Mouse (Mus musculus): ENCODE measurements around the gene Ptbp1. TPM values are rescaled to one million over a fixed set of nuclear protein-coding genes. Genes with fewer than 3 reads are reported as not detected.

Ptbp1 gene
- polyA plus RNA-seq, 1 experiment from 2014 or later = 485 TPM

- DNase-seq (ENCODE audit: low spot score) = peak; percentile 78
- Histone ChIP-seq H3K27ac (peak overlapping the region; percentile 90), H3K9me3 (replicated peaks) (no peaks in the 10 kb centered on the region), H3K4me1 (peaks cover 34% of the 10 kb centered on the region), H3K27me3 (ENCODE audit: low read depth, poor library complexity, severe bottlenecking) (no peaks in the 10 kb centered on the region), H3K4me3 (peak overlapping the region; percentile 50), H3K36me3 (no peaks in the 10 kb centered on the region)
- WGBS = 1% methylated on average over 24 of the region's 24 CpGs
These were observed 13.3 kb upstream of the Ptbp1 start for GRCm38 (mm10) chr10:79840644-79841551.

- no peaks in the 10 kb centered on the region for H3K9me3 ChIP-seq (replicated peaks)
- H3K27ac ChIP-seq = no peak overlapping the region
- H3K4me3 ChIP-seq = no peak overlapping the region
- no peaks in the 10 kb centered on the region for H3K36me3 ChIP-seq
- 78% methylated on average over 3 of the region's 3 CpGs for WGBS
- peaks cover 34% of the 10 kb centered on the region for H3K4me1 ChIP-seq
- DNase-seq (ENCODE audit: low spot score) = no peak
- no peaks in the 10 kb centered on the region for H3K27me3 ChIP-seq (ENCODE audit: low read depth, poor library complexity, severe bottlenecking)
These were observed 11.9 kb upstream of the Ptbp1 start for GRCm38 (mm10) chr10:79842322-79842721.

- no peak for DNase-seq (ENCODE audit: low spot score)
- 88% methylated on average over 6 of the region's 6 CpGs for whole genome bisulfite sequencing
- no peak overlapping the region for H3K27ac ChIP-seq
These were observed 10.8 kb upstream of the Ptbp1 start for GRCm38 (mm10) chr10:79843476-79843875.

GRCm38 (mm10) chr10:79846553-79846952 lies 7.7 kb upstream of the Ptbp1 start:
- Histone ChIP-seq H3K9me3 (replicated peaks) (no peaks in the 10 kb centered on the region), H3K4me3 (no peak overlapping the region), H3K27me3 (ENCODE audit: low read depth, poor library complexity, severe bottlenecking) (no peaks in the 10 kb centered on the region), H3K36me3 (peaks cover 2% of the 10 kb centered on the region; the same call in 1 of the 2 replicates), H3K4me1 (peaks cover 30% of the 10 kb centered on the region), H3K27ac (no peak overlapping the region)
- no peak for DNase-seq (ENCODE audit: low spot score)
- WGBS = 60% methylated on average over 5 of the region's 5 CpGs

More at GRCm38 (mm10) chr10:79843476-79843875, 10.8 kb upstream of the Ptbp1 start:
- H3K27me3 ChIP-seq (ENCODE audit: low read depth, poor library complexity, severe bottlenecking) = no peaks in the 10 kb centered on the region
- H3K4me3 ChIP-seq = no peak overlapping the region
- peaks cover 34% of the 10 kb centered on the region for H3K4me1 ChIP-seq
- H3K9me3 ChIP-seq (replicated peaks) = no peaks in the 10 kb centered on the region
- H3K36me3 ChIP-seq = no peaks in the 10 kb centered on the region

- no peak for DNase-seq (ENCODE audit: low spot score)
- Histone ChIP-seq H3K27ac (peak overlapping the region; percentile 7; the same call in 1 of the 2 replicates), H3K27me3 (ENCODE audit: low read depth, poor library complexity, severe bottlenecking) (no peaks in the 10 kb centered on the region), H3K9me3 (replicated peaks) (no peaks in the 10 kb centered on the region), H3K4me1 (peaks cover 35% of the 10 kb centered on the region), H3K36me3 (peaks cover 2% of the 10 kb centered on the region; the same call in 1 of the 2 replicates), H3K4me3 (no peak overlapping the region)
- WGBS = 84% methylated on average over 8 of the region's 8 CpGs
These were observed 4.1 kb upstream of the Ptbp1 start for GRCm38 (mm10) chr10:79849941-79850628.

GRCm38 (mm10) chr10:79851653-79852052 lies 2.6 kb upstream of the Ptbp1 start:
- Histone ChIP-seq H3K9me3 (replicated peaks) (no peaks in the 10 kb centered on the region), H3K27ac (peak overlapping the region; percentile 100), H3K36me3 (peaks cover 11% of the 10 kb centered on the region), H3K27me3 (ENCODE audit: low read depth, poor library complexity, severe bottlenecking) (no peaks in the 10 kb centered on the region), H3K4me1 (peaks cover 41% of the 10 kb centered on the region), H3K4me3 (peak overlapping the region; percentile 99)
- DNase-seq (ENCODE audit: low spot score) = no peak
- 92% methylated on average over 3 of the region's 3 CpGs for WGBS

GRCm38 (mm10) chr10:79852107-79852789 lies 2.0 kb upstream of the Ptbp1 start:
- Histone ChIP-seq H3K27ac (peak overlapping the region; percentile 100), H3K27me3 (ENCODE audit: low read depth, poor library complexity, severe bottlenecking) (no peaks in the 10 kb centered on the region), H3K9me3 (replicated peaks) (no peaks in the 10 kb centered on the region), H3K36me3 (peaks cover 17% of the 10 kb centered on the region), H3K4me3 (peak overlapping the region; percentile 99), H3K4me1 (peaks cover 47% of the 10 kb centered on the region)
- WGBS = 55% methylated on average over 9 of the region's 9 CpGs
- peak; percentile 57 for DNase-seq (ENCODE audit: low spot score)

GRCm38 (mm10) chr10:79852827-79853226 lies 1.4 kb upstream of the Ptbp1 start:
- Histone ChIP-seq H3K36me3 (peaks cover 23% of the 10 kb centered on the region), H3K4me1 (peaks cover 53% of the 10 kb centered on the region), H3K27me3 (ENCODE audit: low read depth, poor library complexity, severe bottlenecking) (no peaks in the 10 kb centered on the region), H3K4me3 (peak overlapping the region; percentile 99), H3K9me3 (replicated peaks) (no peaks in the 10 kb centered on the region), H3K27ac (peak overlapping the region; percentile 100)
- DNase-seq (ENCODE audit: low spot score) = no peak
- 38% methylated on average over 8 of the region's 8 CpGs for WGBS

GRCm38 (mm10) chr10:79853392-79853791 lies 835 bp upstream of the Ptbp1 start:
- peaks cover 29% of the 10 kb centered on the region for H3K36me3 ChIP-seq
- peak overlapping the region; percentile 99 for H3K4me3 ChIP-seq
- no peaks in the 10 kb centered on the region for H3K9me3 ChIP-seq (replicated peaks)
- peaks cover 59% of the 10 kb centered on the region for H3K4me1 ChIP-seq
- no peaks in the 10 kb centered on the region for H3K27me3 ChIP-seq (ENCODE audit: low read depth, poor library complexity, severe bottlenecking)
- peak overlapping the region; percentile 100 for H3K27ac ChIP-seq
- peak; percentile 83 for DNase-seq (ENCODE audit: low spot score)
- WGBS = 2% methylated on average over 15 of the region's 15 CpGs

GRCm38 (mm10) chr10:79854801-79855541 lies 744 bp downstream of the Ptbp1 start:
- under 1% methylated on average over 83 of the region's 83 CpGs for WGBS
- peaks cover 63% of the 10 kb centered on the region for H3K4me1 ChIP-seq
- no peaks in the 10 kb centered on the region for H3K9me3 ChIP-seq (replicated peaks)
- peak; percentile 84 for DNase-seq (ENCODE audit: low spot score)
- peak overlapping the region; percentile 100 for H3K27ac ChIP-seq
- peak overlapping the region; percentile 99 for H3K4me3 ChIP-seq
- H3K27me3 ChIP-seq (ENCODE audit: low read depth, poor library complexity, severe bottlenecking) = no peaks in the 10 kb centered on the region
- H3K36me3 ChIP-seq = peaks cover 44% of the 10 kb centered on the region

- peaks cover 49% of the 10 kb centered on the region for H3K36me3 ChIP-seq
- H3K4me3 ChIP-seq = peak overlapping the region; percentile 99
- H3K9me3 ChIP-seq (replicated peaks) = no peaks in the 10 kb centered on the region
- no peak for DNase-seq (ENCODE audit: low spot score)
- 3% methylated on average over 10 of the region's 10 CpGs for WGBS
- H3K4me1 ChIP-seq = peaks cover 66% of the 10 kb centered on the region
- H3K27me3 ChIP-seq (ENCODE audit: low read depth, poor library complexity, severe bottlenecking) = no peaks in the 10 kb centered on the region
- peak overlapping the region; percentile 100 for H3K27ac ChIP-seq
These were observed 1.4 kb downstream of the Ptbp1 start for GRCm38 (mm10) chr10:79855558-79856184.

- Histone ChIP-seq H3K4me1 (peaks cover 69% of the 10 kb centered on the region), H3K4me3 (peak overlapping the region; percentile 99), H3K9me3 (replicated peaks) (no peaks in the 10 kb centered on the region), H3K27me3 (ENCODE audit: low read depth, poor library complexity, severe bottlenecking) (no peaks in the 10 kb centered on the region), H3K27ac (peak overlapping the region; percentile 14; the same call in 1 of the 2 replicates), H3K36me3 (peaks cover 56% of the 10 kb centered on the region)
- 67% methylated on average over 6 of the region's 6 CpGs for WGBS
- DNase-seq (ENCODE audit: low spot score) = no peak
These were observed 2.1 kb downstream of the Ptbp1 start for GRCm38 (mm10) chr10:79856280-79856679.
